Mouse (Mus musculus): ENCODE measurements around the gene Marveld1. TPM values are rescaled to one million over a fixed set of nuclear protein-coding genes. Genes with fewer than 3 reads are reported as not detected.
A peak's percentile ranks its signal among the peaks of the same experiment; 100 is the strongest.

The Marveld1 gene
- total RNA-seq, 2 experiments from 2014 or later, result 6.3 to 7.6 TPM

DNA sequence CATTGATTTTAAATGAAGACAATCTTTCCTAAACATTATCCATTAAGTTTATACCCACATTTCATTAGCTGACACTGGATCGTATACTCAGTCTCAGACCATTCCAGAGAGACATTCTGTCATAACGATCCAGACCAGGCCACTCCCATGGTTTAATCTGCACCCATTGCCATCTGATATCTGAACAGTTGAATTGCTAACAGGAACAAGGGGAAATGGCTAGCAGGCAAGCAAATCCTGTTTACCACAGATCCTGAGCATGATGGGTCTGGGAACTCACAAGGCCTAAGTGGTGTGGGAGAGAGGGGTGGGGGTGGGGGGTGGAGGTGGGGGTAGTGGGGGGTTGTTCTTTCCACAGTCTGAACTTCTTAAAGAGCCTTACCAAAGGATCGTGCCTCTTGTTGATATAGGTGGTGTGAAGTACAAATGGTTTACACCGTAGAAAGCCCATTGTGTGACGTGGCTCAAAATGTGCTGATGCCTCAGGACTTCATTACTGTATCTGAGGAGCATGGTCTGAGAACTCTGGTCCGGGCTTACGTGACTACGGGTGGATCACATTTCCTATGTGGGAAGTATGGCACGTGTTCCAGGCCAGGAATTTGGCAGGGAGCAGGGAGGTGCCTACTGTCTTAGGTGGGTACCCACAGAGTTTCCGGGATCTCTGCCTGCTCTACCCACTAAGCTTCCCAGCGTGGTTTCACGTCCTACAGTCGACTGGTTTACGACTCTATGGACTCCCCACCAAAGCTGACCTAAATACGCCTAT, 8.5 kb upstream of the Marveld1 start:
- no peak for DNase-seq (ENCODE audit: extremely low spot score in 1 of 2, low spot score in 1 of 2)

DNA sequence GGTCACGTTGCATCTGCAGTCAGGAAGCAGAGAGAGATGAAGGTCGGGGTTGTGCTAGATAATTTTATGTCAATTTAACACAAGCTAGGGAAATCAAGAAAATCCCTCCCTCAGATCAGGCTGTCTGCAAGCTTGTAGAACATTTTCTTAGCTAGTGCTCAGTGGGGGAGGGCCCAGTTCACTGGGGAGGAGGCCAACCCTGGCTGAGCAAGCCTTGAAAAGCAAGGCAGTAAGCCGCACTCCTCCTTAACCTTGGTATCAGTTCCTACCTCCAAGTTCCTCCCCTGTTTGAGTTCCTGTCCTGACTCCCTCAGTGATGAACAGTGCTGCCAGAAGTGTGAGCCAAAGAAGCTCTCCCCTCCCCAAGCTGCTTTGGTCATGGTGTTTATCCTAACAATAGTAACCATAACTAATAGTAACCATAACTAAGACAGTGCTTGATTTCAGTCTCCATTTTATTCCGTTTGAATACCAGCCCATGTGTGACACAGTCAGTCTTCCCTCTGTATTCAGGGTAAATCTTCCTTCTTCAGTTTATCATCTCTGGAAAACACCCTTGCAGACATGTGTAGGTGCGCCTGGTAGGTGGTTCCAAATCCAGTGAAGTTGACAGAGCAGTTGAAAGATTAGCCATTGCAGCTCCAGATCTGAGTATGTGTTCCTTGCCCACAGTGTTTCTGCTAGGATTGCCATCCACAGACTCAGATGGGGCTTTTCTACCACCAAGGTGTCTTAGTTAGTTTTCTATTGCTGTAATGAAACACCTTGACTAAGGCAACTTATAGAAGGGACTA, 7.3 kb upstream of the Marveld1 start:
- DNase-seq (ENCODE audit: extremely low spot score in 1 of 2, low spot score in 1 of 2), result no peak

DNA sequence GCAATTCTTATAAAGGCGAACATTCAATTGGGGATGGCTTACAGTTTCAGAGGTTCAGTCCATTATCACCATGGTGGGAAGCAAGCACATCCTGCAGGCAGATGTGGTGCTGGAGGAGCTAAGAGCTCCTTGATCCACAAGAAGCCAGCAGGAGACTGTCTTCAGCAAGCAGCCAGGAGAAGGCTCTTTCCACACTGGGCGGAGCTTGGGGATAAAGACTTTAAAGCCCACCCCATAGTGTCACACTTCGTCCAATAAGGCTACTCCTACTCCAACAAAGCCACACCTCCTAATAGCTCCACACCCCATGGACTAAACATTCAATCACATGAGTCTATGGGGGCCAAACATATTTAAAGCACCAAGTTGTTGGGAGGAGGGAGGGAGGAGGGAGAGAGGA, 5.2 kb upstream of the Marveld1 start:
- DNase-seq (ENCODE audit: extremely low spot score in 1 of 2, low spot score in 1 of 2), result no peak

DNA sequence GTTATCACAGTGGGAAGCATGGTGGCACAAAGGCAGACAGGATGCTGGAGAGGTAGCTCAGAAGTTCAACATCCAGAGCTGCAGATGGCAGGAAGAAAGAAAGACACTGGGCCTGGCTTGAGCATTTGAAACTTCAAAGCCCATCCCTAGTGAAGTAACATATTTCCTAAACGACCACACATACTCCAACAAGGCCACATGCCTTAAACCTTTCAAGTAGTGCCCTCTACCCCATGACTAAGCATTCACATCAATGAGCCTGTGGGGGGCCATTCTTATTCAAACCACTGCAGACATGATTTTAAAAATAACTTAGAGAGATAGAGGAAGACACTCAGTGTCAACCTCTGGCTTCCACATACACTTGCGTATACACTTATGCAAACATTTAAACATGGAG, 4.4 kb upstream of the Marveld1 start:
- no peak for DNase-seq (ENCODE audit: extremely low spot score in 1 of 2, low spot score in 1 of 2)

DNA sequence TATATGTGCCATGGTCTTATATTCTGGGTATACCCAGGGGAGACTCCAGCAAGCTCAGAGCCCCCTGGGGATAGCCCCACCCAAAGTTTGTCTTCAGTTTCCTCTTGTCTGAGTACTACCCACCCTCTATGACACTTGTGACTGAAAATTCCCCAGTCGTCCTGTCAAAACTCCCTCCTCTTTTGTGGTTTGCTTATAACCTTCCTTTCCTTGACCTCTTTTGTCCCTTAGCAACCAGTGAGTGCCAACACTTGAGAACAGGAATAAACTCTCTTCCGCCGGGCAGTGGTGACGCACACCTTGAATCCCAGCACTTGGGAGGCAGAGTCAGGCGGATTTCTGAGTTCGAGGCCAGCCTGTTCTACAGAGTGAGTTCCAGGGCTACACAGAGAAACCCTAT, 3.1 kb upstream of the Marveld1 start:
- DNase-seq (ENCODE audit: extremely low spot score in 1 of 2, low spot score in 1 of 2), result no peak

DNA sequence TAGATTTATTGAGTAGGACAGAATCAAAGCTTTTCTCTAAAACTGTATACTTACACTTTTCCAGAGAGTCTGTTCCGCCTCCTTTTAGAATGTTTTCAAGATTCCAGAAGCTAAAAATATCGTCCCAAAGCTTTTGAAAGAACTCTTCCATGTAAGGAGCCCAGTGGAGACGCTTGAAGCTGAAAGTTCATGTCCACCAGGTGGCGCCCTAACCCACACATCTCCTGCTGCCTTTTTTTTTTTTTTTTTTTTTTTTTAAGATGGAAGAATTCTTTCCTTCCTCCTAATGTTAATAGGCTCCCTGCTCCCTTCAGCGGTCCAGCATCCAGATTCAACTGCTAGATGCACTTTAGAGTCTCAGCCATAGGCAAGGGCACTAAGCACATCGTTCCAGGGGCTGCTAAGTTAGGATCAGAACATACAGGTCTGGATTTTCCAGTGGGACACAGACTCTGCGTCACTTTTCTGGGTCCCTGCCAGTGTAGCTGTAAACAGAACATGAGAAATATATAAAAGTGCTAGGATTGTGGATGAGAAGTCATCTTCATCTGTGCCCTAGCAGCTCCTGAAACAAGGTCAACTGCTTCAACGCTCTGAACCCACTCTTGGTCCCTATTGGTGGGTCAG, 2.5 kb upstream of the Marveld1 start:
- DNase-seq (ENCODE audit: extremely low spot score in 1 of 2, low spot score in 1 of 2), result peak; percentile 73 to 97

DNA sequence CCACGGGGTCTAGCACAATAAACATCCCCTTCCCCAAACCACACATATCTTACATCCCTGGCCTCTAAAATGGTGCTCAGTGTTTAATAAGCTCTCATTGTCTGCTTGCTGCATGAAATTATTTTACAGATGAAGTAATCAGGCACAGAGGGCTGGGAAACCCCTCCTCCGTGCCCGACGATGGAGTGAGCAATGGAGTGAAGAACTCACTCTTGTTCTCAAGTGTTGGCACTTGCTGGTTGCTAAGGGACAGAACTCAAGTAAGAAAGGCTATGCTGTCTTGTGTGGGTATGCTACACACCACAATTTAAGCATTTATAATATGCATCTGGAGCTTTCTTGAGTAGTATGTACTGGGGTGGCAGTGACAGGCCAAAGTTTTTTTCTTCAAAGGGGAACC, 2.0 kb upstream of the Marveld1 start:
- DNase-seq (ENCODE audit: extremely low spot score in 1 of 2, low spot score in 1 of 2), result no peak

DNA sequence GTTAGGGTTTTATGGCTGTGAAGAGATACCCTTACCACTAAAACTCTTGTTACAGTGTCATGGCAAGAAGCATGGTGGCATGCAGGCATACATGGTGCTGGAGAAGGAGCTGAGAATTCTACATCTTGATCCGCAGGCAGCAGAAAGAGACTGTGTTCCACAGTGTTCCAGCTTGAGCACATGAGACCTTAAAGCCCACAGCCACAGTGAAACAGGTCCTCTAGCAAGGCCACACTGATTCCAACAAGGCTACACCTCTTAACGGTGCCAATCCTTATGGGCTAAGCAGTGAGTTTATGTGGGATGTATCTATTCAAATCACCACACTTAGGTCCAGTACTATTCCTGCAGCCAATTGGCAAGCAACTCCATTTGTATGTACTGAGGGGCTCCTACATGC, 1.5 kb upstream of the Marveld1 start:
- no peak for DNase-seq (ENCODE audit: extremely low spot score in 1 of 2, low spot score in 1 of 2)

DNA sequence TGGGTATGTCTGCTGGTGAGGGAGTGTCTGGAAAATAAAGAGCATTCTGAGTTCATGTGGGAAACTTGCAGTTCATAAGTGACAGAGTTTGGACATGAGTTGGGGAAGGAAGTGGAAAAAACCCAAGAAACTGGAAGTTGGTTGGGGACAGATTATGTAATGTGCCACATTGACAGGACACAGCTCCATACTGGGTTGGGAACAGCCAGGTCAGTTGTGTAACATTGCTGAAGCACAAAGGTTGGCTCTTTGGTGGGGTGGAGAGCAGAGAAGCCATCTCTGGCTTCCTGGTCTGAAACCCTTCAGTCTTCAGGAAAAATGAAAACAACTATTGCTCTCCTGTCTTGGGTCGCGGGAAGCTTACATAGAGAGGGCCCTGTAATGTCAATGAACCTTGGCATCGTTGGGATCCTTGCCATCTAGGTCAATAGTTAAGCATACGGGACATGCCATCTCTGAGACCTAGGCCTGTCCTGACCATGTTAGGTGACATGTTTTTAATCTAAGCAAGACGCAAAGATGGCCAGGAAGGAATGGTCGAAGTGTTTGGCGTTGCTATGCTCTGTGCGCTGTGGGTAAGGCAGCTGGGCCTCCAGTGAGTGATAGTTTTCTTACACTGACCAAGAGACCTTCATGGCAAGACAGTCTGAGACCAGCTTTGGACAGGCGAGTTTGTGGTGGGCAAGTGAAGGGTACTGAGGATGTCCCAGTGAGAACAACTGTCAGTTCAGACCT, 757 bp upstream of the Marveld1 start:
- DNase-seq (ENCODE audit: extremely low spot score in 1 of 2, low spot score in 1 of 2), result no peak

DNA sequence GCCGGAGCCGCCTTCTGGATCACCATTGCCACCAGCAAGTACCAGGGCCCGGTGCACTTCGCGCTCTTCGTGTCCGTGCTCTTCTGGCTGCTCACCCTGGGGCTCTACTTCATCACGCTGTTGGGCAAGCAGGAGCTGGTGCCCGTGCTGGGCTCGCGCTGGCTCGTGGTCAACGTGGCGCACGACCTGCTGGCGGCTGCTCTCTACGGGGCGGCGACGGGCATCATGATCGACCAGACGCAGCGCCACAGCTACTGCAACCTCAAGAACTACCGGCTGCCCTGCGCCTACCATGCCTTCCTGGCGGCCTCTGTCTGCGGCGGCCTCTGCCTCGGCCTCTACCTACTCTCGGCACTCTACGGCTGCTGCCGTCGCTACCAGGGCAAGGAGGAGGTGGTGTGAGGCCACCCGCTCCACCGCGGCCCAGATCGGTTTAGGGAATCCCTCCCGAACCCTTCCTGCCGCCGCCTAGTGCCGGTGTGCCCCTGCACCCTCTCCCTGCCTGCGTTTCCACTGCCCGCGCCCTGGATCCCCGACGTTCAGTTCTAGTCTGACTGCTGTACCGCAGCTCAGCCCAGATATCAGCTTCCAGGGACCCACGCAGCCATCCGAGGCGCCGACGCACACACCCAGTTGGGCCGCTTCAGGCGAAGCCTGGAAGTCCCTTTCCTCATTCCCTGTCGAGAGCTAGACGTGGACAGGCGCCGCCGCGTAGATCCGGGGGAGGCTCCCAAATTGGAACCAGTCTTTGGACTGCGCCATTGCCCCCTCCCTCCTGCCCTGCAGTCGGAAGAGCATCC, 769 bp downstream of the Marveld1 start:
- DNase-seq (ENCODE audit: extremely low spot score in 1 of 2, low spot score in 1 of 2), result peak in 1 of 2 experiments; percentile 64

DNA sequence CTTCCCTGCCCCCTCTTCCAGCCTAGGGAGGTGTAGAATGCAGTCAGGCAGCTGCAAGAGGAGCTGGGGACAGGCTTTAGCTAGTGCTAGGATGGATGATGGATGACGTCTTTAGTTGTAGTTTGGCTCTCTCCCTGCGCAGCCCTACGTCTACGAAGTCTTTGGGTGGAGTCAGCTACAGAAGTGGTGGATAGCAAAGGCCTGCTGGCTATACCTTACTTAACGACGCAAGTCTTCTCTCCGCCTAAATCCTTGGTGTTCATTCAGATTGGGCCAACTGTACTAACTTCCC, 1.3 kb downstream of the Marveld1 start:
- DNase-seq (ENCODE audit: extremely low spot score in 1 of 2, low spot score in 1 of 2), result no peak

DNA sequence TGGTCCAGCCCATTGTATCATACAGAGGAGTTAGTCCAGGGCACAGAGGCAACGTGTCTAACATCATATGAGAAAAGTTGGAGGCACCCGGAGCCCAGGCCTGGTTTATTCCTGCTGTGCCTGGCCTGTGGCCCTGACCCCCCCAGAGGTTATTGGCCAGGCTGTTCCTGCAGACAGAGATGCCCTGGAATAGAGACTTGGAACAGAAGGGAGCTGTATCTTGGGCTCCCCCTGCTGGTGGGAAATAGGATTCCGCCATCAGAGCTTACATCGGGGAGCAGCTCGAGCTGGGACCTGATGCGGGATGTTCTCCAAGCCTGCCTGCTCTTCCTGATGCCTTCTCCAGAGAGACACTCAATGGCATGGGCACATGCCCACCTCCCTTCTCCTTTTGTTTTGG, 4.8 kb downstream of the Marveld1 start:
- peak; percentile 84 to 93 for DNase-seq (ENCODE audit: extremely low spot score in 1 of 2, low spot score in 1 of 2)

DNA sequence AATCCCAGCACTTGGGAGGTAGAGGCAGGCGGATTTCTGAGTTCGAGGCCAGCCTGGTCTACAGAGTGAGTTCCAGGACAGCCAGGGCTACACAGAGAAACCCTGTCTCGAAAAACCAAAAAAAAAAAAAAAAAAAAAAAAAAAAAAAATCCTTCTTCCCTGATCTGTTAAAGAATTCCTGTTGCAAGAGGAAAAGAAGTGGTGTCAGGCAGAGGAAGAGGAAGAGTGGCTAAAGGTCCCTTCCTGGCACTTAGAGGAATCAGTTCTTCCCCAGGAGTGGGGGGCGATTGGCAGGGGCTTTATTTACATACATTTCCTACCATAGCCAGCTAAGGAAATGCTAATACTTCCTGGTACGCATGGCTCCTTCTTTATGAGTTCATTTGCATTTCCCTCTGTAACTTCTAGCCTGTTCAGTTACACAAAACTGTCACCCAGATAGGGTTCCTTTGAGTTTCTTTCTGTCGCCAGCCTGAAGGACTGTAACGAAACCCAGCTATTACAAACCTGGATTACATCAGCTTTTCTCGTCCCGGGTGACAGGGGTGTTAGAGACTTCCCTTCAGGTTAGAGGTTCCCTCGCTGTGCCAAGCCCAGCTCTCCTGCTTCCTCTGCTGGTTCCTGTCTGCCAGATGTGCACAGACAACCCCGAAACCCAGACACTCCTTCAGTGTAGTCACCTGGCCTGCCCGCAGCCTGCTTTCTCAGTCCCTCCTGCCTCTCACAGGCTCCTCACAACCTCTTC, 10.5 kb downstream of the Marveld1 start:
- no peak for DNase-seq (ENCODE audit: extremely low spot score in 1 of 2, low spot score in 1 of 2)

DNA sequence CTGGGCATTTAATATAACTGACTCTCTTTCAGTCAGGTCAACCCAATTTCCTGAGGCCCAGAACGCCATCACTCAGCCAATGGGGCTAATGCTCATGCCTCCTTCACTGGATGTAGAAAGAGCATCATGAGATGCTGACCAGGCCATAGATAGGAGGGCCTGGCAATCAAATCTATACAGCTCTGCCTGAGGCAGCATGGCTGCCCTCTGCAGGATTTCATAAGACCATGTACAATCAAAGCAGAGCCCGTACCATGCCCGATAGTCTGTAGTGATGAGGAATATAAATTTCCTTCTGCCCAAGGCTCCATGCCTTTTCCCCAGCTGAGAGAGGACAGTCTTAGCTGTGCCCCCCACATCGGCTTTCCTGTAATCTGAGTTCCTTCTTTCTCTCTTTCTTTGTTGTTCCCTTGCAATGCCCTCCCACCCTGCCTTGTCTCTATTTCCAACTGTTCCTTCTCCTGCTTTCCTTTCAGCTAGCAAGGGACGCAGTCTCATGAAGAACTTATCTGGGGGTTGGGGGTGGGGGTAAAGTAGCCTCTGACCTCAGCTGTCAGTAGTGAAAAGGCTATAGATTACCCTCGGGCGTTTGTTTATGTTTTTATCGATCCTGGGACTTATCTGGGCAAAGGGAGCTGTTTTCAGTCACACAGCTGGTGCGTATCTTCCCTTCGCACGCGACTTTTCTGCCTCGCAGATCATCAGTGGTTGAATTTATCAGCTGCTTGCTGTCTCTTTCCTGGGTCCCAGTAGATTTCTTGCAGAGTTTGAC, 11.2 kb downstream of the Marveld1 start:
- DNase-seq (ENCODE audit: extremely low spot score in 1 of 2, low spot score in 1 of 2), result no peak

DNA sequence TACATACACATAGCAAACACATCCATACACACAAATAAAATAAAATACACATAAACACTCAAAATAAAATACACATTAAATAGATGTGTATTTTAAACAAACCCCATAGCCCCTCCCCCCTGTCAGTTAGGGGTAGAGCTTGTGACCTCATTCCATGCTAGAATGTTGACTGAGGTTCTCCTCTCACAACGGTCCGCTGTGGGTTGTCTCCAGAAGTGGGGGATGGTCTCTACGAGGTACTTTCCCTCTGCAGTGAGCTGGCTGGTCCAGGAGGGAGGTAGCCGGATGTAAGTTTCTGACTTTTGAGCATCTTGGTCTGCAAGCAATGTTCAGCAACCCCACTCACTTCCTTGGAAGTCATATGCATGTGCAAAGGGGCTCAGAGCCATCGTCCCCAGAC, 16.6 kb downstream of the Marveld1 start, which contains the start of gene Zfyve27:
TSS of gene Zfyve27 (plus strand) at position 188 of the 400 bp plus-strand sequence.
- DNase-seq (ENCODE audit: extremely low spot score in 1 of 2, low spot score in 1 of 2), result no peak

DNA sequence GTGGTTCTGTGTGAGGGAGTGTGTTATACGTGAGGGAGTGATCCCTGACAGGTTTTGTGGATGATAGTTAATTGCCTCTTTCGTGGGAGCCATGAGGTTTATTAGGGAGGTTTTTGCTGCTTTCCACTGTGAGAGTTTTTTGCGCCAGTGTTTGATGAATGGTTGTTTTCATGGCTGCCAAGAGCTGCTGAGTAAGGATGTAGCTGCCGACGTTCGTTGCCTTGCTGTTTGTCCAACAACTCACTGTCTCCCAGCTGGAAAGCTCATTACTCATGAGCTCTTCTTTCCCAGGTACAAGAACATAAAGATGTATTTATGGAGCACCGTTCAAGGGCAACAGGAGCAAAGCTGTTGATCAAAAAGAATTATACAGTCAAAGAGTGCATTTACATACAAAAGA, 17.0 kb downstream of the Marveld1 start:
- no peak for DNase-seq (ENCODE audit: extremely low spot score in 1 of 2, low spot score in 1 of 2)

DNA sequence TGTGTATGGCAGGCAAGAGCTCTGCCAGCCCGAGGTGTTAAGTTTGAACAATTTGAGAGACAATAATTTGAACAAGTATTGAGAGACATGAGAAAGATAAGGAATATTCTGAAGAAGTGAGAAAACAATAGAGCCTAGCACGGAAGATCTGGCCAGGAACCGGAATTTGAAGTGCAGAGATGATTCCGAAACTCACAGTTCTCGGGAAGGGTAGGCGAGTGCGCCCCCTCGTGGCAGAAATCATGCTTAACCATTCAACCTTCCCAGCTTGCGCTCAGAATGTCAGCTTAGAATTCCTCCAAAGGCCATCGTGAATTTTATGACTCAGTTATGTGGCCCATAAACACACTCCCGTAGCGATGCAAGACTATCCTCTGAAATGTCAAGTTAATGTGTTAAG, 18.9 kb downstream of the Marveld1 start:
- peak; percentile 82 to 99 for DNase-seq (ENCODE audit: extremely low spot score in 1 of 2, low spot score in 1 of 2)

DNA sequence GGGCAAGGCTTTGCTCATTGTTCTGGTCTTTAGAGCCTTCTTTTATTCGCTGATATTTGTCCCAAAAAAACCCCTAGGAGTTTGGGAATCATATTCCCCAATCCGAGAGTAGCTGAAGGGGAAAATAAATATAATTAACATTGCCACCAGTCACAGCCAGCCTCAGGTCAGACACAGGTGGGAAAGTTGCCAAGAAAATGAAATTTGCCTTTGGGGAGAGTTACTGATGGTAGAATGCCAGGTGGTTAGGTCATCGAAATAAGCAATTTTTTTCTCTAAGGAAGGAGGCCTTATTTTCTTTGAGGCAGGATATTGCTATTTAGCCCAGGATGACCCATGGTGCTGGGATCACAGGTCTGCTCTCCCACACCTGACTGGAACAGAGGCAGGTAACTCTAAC, 19.6 kb downstream of the Marveld1 start:
- no peak for DNase-seq (ENCODE audit: extremely low spot score in 1 of 2, low spot score in 1 of 2)

DNA sequence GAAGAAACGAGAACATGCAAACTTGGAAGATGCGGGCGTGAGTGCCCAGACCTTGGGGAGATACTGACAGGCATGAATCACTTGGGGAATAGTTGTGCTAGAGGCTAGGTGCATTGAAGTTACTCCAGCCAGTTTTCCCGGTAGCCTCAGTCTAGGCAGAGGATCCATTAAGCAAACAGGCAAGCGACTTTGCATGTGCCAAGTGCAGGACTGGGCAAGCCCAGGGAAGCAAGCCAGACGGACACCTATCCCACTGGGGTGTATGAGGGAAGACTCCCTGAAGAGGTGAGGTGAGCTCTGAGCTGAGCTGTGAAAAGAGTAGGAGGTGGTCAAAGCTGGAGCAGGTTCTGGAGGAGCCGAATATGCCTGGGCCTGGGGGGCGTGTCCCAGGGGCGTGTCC, 20.3 kb downstream of the Marveld1 start:
- no peak for DNase-seq (ENCODE audit: extremely low spot score in 1 of 2, low spot score in 1 of 2)

Measured in layer of hippocampus, postnatal 25 days (tissue).